ENCODE assay signal across 28 mouse cellular contexts in the genomic region with DNA sequence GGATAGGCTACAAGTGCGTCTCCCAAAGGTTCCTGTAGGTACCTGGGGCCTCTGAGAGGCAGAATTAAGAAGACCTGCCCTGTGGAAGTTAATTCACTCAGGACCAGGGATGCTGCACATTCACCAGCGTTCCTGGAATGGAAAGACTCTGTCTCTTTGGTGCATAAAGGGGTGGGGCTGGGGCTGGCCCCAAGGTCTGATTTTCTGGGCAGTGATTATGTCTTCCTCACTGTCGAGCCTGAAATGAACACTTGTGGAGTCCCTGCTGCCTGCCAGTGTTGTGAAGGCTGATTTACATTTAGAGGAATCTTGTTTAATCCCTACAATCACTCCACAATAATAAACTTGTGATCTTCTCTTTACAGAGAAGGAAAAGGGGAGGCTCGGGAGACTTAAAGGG. TPM values are rescaled to one million over a fixed set of nuclear protein-coding genes. Genes with fewer than 3 reads are reported as not detected.
"Had no signal": no experiment of that assay in that cellular context is flagged by ENCODE, and none has a peak within 500 bp of the region (broad histone marks: within the 10 kb centered on the region; RNA-seq: fewer than 3 reads in every experiment).

No protein-coding gene starts in this region.

- H3K9ac ChIP-seq: heart, embryonic 13.5 days; heart, embryonic 15.5 days; hindbrain, embryonic 12.5 days; hindbrain, embryonic 14.5 days; intestine, embryonic 15.5 days; kidney, embryonic 15.5 days; limb, embryonic 12.5 days; liver, embryonic 13.5 days; liver, embryonic 15.5 days had no signal

- H3K27ac ChIP-seq: gastrocnemius, adult 2 months; heart, embryonic 13.5 days; heart, embryonic 15.5 days; hindbrain, embryonic 10.5 days; hindbrain, embryonic 12.5 days; hindbrain, embryonic 14.5 days; intestine, embryonic 15.5 days; kidney, embryonic 15.5 days; kidney, postnatal 0 days; limb, embryonic 12.5 days; liver, embryonic 13.5 days; liver, embryonic 15.5 days had no signal

- DNase-seq: gastrocnemius, adult 2 months; gastrocnemius, postnatal 10 days; gastrocnemius, postnatal 25 days; heart, postnatal 14 days; heart, postnatal 4 days; kidney, adult 18-20 months; kidney, adult 9 months; kidney, postnatal 14 days; kidney, postnatal 36 days; layer of hippocampus, adult 9-11 months; layer of hippocampus, postnatal 36 days; liver; liver, embryonic 13.5 days had no signal

- H3K4me1 ChIP-seq: liver, embryonic 13.5 days; liver, embryonic 15.5 days had no signal

- H3K4me3 ChIP-seq: gastrocnemius, adult 2 months; heart, embryonic 13.5 days; heart, embryonic 15.5 days; hindbrain, embryonic 10.5 days; hindbrain, embryonic 12.5 days; intestine, embryonic 15.5 days; kidney, embryonic 15.5 days; limb, embryonic 12.5 days; liver, embryonic 13.5 days; liver, embryonic 15.5 days had no signal

- H3K27me3 ChIP-seq: intestine, embryonic 15.5 days; kidney, embryonic 15.5 days had no signal

- H3K4me2 ChIP-seq: heart, embryonic 11.5 days; heart, embryonic 13.5 days; heart, embryonic 15.5 days; hindbrain, embryonic 12.5 days; hindbrain, embryonic 14.5 days; intestine, embryonic 15.5 days; kidney, embryonic 15.5 days; limb, embryonic 12.5 days; liver, embryonic 11.5 days; liver, embryonic 13.5 days; liver, embryonic 15.5 days had no signal

- H3K9me3 ChIP-seq: heart, embryonic 13.5 days; heart, embryonic 15.5 days; hindbrain, embryonic 10.5 days; hindbrain, embryonic 12.5 days; intestine, embryonic 15.5 days; kidney, embryonic 15.5 days; limb, embryonic 12.5 days; liver, embryonic 13.5 days; liver, embryonic 15.5 days had no signal

- H3K36me3 ChIP-seq: heart, embryonic 13.5 days; heart, embryonic 15.5 days; hindbrain, embryonic 10.5 days; hindbrain, embryonic 12.5 days; intestine, embryonic 15.5 days; kidney, embryonic 15.5 days; limb, embryonic 12.5 days; liver, embryonic 13.5 days; liver, embryonic 15.5 days had no signal

- ATAC-seq: hindbrain, embryonic 16.5 days; inflammation-experienced regulatory T-cells, adult 6 months; intestine, embryonic 15.5 days; intestine, postnatal 0 days had no signal

RNA-seq across cellular contexts. Expression of a gene that starts 18.2 kb away (rescaled TPM):
- polyA plus RNA-seq: inflammation-experienced regulatory T-cells, adult 6 months had no signal
